Mouse (Mus musculus) kidney, postnatal 0 days (tissue): Measurements from ENCODE around the gene Prdm9. TPM values are rescaled to one million over a fixed set of nuclear protein-coding genes. Genes with fewer than 3 reads are reported as not detected.

Source experiments
- ATAC-seq: fragments of 200-750 bp; cut with Nextera tagmentation; replicated peaks from 2 replicates; pipeline ENCODE4 v1.8.0; 2017; ENCODE audit warnings: low read depth, moderate number of reproducible peaks, moderate TSS enrichment, moderate library complexity; ENCODE audit not compliant: low FRiP score
- DNase-seq: peaks from one replicate; pipeline ENCODE4 v3.0.0-alpha.2; 2016; ENCODE audit warnings: low spot score
- H3K27ac ChIP-seq: fragments of 300-500 bp; sonication (generic); 2 replicates; pipeline ENCODE4 v1.5.1; 2014; ENCODE audit warnings: mild to moderate bottlenecking
- H3K27me3 ChIP-seq: fragments of 300-500 bp; sonication (generic); 2 replicates; pipeline ENCODE4 v1.6.1; 2014; ENCODE audit warnings: low read length, mixed read lengths; ENCODE audit not compliant: insufficient read depth
- H3K36me3 ChIP-seq: fragments of 300-500 bp; sonication (generic); 2 replicates; pipeline ENCODE4 v1.6.1; 2014; ENCODE audit warnings: low read length, mixed read lengths; ENCODE audit not compliant: insufficient read depth
- H3K4me1 ChIP-seq: fragments of 300-500 bp; sonication (generic); replicated peaks from 2 replicates; pipeline ENCODE4 v1.6.1; 2014; ENCODE audit warnings: antibody characterized with exemption, low read length, mixed read lengths; ENCODE audit not compliant: insufficient read depth
- H3K4me2 ChIP-seq: fragments of 300-500 bp; sonication (generic); 2 replicates; pipeline ENCODE4 v1.6.1; 2014; ENCODE audit warnings: mild to moderate bottlenecking, low read length, moderate library complexity, mixed read lengths
- H3K4me3 ChIP-seq: fragments of 300-500 bp; sonication (generic); replicated peaks from 2 replicates; pipeline ENCODE4 v1.5.1; 2014; ENCODE audit warnings: low read depth, low read length
- H3K9ac ChIP-seq: fragments of 300-500 bp; sonication (generic); 2 replicates; pipeline ENCODE4 v1.6.1; 2014; ENCODE audit warnings: low read depth, low read length
- H3K9me3 ChIP-seq: fragments of 300-500 bp; sonication (generic); replicated peaks from 2 replicates; pipeline ENCODE4 v1.6.1; 2016; ENCODE audit warnings: low read length, inconsistent platforms, mixed read lengths
- CTCF ChIP-seq: IDR thresholded peaks from 2 replicates; pipeline ENCODE4 v1.5.1; 2016; ENCODE audit warnings: antibody characterized with exemption, low read depth, mild to moderate bottlenecking, moderate library complexity
- WGBS: fragments of 180-500 bp; shearing (Covaris S2); extraction: QIAGEN DNeasy Blood & Tissue Kit; methylation state at CpG from one replicate; pipeline ENCODE4 v1.1.7; 2014; 5-methylcytosine and 5-hydroxymethylcytosine counted together
- polyA plus RNA-seq: library from polyadenylated mRNA; unstranded; fragments of >200 nt; fragmentation: Nextera tagmentation; extraction: Ambion mirVana; gene quantifications from 2 replicates; pipeline ENCODE4 v1.2.1, GENCODE M21; 2015

Prdm9 gene
- polyA plus RNA-seq, 1 experiment from 2014 or later: 1.8 TPM

- no peaks in the 10 kb centered on the region for H3K27me3 ChIP-seq
- no peak overlapping the region for H3K9ac ChIP-seq
- 92% methylated on average over 5 of the region's 5 CpGs for WGBS
- H3K27ac ChIP-seq: no peak overlapping the region
- ATAC-seq: no peak
- no peak overlapping the region for H3K4me3 ChIP-seq
- H3K9me3 ChIP-seq: no peaks in the 10 kb centered on the region
- TF ChIP-seq CTCF: peak; percentile 25; the same call in 1 of the 2 replicates
- H3K4me1 ChIP-seq: no peaks in the 10 kb centered on the region
- H3K4me2 ChIP-seq: no peak overlapping the region
- no peak for DNase-seq
- peaks cover 54% of the 10 kb centered on the region for H3K36me3 ChIP-seq
These were observed 46.0 kb downstream of the Prdm9 start for GRCm38 (mm10) chr17:15518186-15518585.

- Histone ChIP-seq H3K27ac (no peak overlapping the region), H3K4me1 (no peaks in the 10 kb centered on the region), H3K27me3 (no peaks in the 10 kb centered on the region), H3K9me3 (no peaks in the 10 kb centered on the region), H3K4me2 (no peak overlapping the region), H3K4me3 (no peak overlapping the region), H3K9ac (no peak overlapping the region), H3K36me3 (peaks cover 54% of the 10 kb centered on the region)
- WGBS: 68% methylated on average over 5 of the region's 5 CpGs
- DNase-seq: no peak
- ATAC-seq: no peak; the same call in 1 of the 2 replicates
- peak; percentile 24; the same call in 1 of the 2 replicates for TF ChIP-seq CTCF
These were observed 46.4 kb downstream of the Prdm9 start for GRCm38 (mm10) chr17:15517776-15518175.

GRCm38 (mm10) chr17:15510694-15511093, 53.5 kb downstream of the Prdm9 start:
- DNase-seq (no peak), ATAC-seq (no peak)
- Histone ChIP-seq H3K27ac (no peak overlapping the region), H3K9ac (no peak overlapping the region), H3K4me1 (no peaks in the 10 kb centered on the region), H3K36me3 (peaks cover 62% of the 10 kb centered on the region), H3K9me3 (no peaks in the 10 kb centered on the region), H3K27me3 (no peaks in the 10 kb centered on the region), H3K4me3 (no peak overlapping the region), H3K4me2 (no peak overlapping the region)
- no peak for TF ChIP-seq CTCF
- WGBS: 82% methylated on average over 2 of the region's 2 CpGs

GRCm38 (mm10) chr17:15499656-15500394, 64.3 kb downstream of the Prdm9 start, which contains the start of the genes Psmb1 and Tbp:
TSS of gene Psmb1 (minus strand) at chr17:15499751.
TSS of gene Tbp (plus strand) at chr17:15499888.
- peak within 1 kb of the TSS; percentile 98 for H3K27ac ChIP-seq
- peak; percentile 95 for ATAC-seq
- no peak for TF ChIP-seq CTCF
- under 1% methylated on average over 63 of the region's 63 CpGs for WGBS
- DNase-seq: peak; percentile 99
- peaks cover 16% of the 10 kb centered on the region; the same call in 1 of the 2 replicates for H3K4me1 ChIP-seq
- H3K4me3 ChIP-seq: peak within 1 kb of the TSS; percentile 88
- peaks cover 16% of the 10 kb centered on the region; the same call in 1 of the 2 replicates for H3K36me3 ChIP-seq
- H3K9ac ChIP-seq: peak within 1 kb of the TSS; percentile 86
- H3K27me3 ChIP-seq: no peaks in the 10 kb centered on the region
- peak within 1 kb of the TSS; percentile 84 for H3K4me2 ChIP-seq
- H3K9me3 ChIP-seq: no peaks in the 10 kb centered on the region

- Histone ChIP-seq H3K4me3 (peak overlapping the region; percentile 88), H3K27ac (peak overlapping the region; percentile 98), H3K9ac (peak overlapping the region; percentile 86; the same call in 1 of the 2 replicates), H3K4me1 (peaks cover 16% of the 10 kb centered on the region; the same call in 1 of the 2 replicates), H3K4me2 (peak overlapping the region; percentile 84), H3K27me3 (no peaks in the 10 kb centered on the region), H3K9me3 (no peaks in the 10 kb centered on the region), H3K36me3 (peaks cover 10% of the 10 kb centered on the region; the same call in 1 of the 2 replicates)
- TF ChIP-seq CTCF: no peak
- DNase-seq: peak; percentile 9
- no peak for ATAC-seq
- 45% methylated on average over 7 of the region's 7 CpGs for WGBS
These were observed 65.4 kb downstream of the Prdm9 start for GRCm38 (mm10) chr17:15498753-15499113.

- H3K36me3 ChIP-seq: peaks cover 14% of the 10 kb centered on the region; the same call in 1 of the 2 replicates
- H3K9ac ChIP-seq: peak overlapping the region; percentile 86
- peak overlapping the region; percentile 98 for H3K27ac ChIP-seq
- under 1% methylated on average over 50 of the region's 50 CpGs for WGBS
- DNase-seq: peak; percentile 98
- peaks cover 16% of the 10 kb centered on the region; the same call in 1 of the 2 replicates for H3K4me1 ChIP-seq
- no peak for TF ChIP-seq CTCF
- peak overlapping the region; percentile 84 for H3K4me2 ChIP-seq
- no peaks in the 10 kb centered on the region for H3K9me3 ChIP-seq
- peak; percentile 92 for ATAC-seq
- no peaks in the 10 kb centered on the region for H3K27me3 ChIP-seq
- H3K4me3 ChIP-seq: peak overlapping the region; percentile 88
These were observed 66.0 kb downstream of the Prdm9 start for GRCm38 (mm10) chr17:15497882-15498752.

Other genes starting within 250 kb of the Prdm9 start
- 21.4 and 22.3 TPM in 2 replicates for gene Dll1, start 187.5 kb downstream of the Prdm9 start, polyA plus RNA-seq
- gene Fam120b, start 168.2 kb downstream of the Prdm9 start, polyA plus RNA-seq: 18.4 and 19.9 TPM in 2 replicates
- gene Psmb1, start 64.6 kb downstream of the Prdm9 start, polyA plus RNA-seq: 296 and 318 TPM in 2 replicates
- 39.7 and 41.0 TPM in 2 replicates for gene Tbp, start 64.5 kb downstream of the Prdm9 start, polyA plus RNA-seq
- 49.5 and 57.5 TPM in 2 replicates for gene Pdcd2, start 37.1 kb downstream of the Prdm9 start, polyA plus RNA-seq
- gene Chd1, start 140.6 kb upstream of the Prdm9 start, polyA plus RNA-seq: 23.4 and 24.4 TPM in 2 replicates